Mouse (Mus musculus) olfactory bulb, adult 2 months (tissue): ENCODE measurements around the gene Zfp948.

Experiments
- CTCF ChIP-seq: fragments of 200-500 bp; IDR thresholded peaks from 2 replicates; pipeline ENCODE4 v1.5.1; 2012; ENCODE audit warnings: low read depth, mild to moderate bottlenecking, low read length, moderate library complexity; ENCODE audit not compliant: insufficient read depth
- POLR2A ChIP-seq: fragments of 200-500 bp; IDR thresholded peaks from 2 replicates; pipeline ENCODE4 v1.6.1; 2012; ENCODE audit warnings: mild to moderate bottlenecking, low read depth, low read length, moderate library complexity; ENCODE audit not compliant: insufficient read depth

DNA sequence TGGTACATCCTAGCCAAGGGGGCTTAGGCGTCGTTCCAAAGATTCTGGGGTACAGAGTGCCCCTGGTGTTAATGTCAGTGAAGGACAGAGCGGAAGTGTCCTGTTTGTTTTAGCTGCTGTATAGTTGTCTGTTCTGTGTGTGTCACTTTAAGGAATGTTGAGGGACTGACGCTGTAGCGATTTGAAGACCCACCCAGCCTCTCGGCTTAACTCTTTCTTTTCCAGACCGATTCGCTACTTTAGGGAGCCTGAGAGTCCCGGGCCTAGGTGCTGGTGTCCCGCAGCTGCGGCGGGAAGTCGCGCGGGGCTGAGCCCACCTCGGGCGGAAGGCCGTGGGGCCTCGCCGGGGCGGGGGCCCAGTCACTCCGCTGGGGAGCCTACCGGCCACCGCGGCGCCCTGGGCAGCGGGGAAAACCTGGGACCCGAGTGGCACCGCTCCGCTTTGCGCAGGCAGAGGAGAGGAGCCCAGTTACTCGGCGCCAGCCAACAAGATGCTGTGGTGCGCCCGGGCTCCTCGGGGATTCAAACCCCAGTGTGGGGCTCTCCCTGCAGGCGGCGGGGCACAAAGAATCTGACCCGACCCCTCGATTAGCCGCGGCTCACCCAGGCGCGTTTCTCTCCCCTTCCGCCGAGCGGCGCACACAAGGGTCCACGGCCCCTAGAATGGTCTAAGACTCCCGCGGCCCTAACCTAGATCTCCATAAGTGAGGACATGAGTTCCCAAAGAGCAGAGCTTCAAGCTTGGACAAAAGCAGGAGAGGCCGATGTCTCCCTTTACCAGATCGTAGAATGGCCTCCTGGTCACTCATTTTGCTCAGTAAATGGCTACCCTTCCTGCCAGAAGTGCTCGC is 34.5 kb upstream of the Zfp948 start:
- TF ChIP-seq CTCF (no peak), POLR2A (0 out of 2 replicates have a peak, but pooled peaks have one; percentile 48)
